Mouse (Mus musculus): Measurements from ENCODE around the gene Akt1.

The Akt1 gene

GRCm38 (mm10) chr12:112627097-112627881, 47.4 kb downstream of the Akt1 start:
- DNase-seq (ENCODE audit: low spot score), result peak; percentile 35

- no peak for DNase-seq (ENCODE audit: low spot score)
Observed at GRCm38 (mm10) chr12:112626455-112626854, 48.2 kb downstream of the Akt1 start.

GRCm38 (mm10) chr12:112625700-112626099, 49.0 kb downstream of the Akt1 start:
- no peak for DNase-seq (ENCODE audit: low spot score)

GRCm38 (mm10) chr12:112623742-112624141, 50.9 kb downstream of the Akt1 start:
- DNase-seq (ENCODE audit: low spot score), result peak; percentile 63

- DNase-seq (ENCODE audit: low spot score), result no peak
Observed at GRCm38 (mm10) chr12:112621900-112622299, 52.8 kb downstream of the Akt1 start.

GRCm38 (mm10) chr12:112620354-112621061, 54.2 kb downstream of the Akt1 start:
- peak; percentile 33 for DNase-seq (ENCODE audit: low spot score)

- DNase-seq (ENCODE audit: low spot score), result peak; percentile 73
Observed at GRCm38 (mm10) chr12:112619686-112620353, 54.9 kb downstream of the Akt1 start, which contains the start of gene Adssl1. Gene Adssl1 (plus strand): TSS chr12:112620045.

- DNase-seq (ENCODE audit: low spot score), result peak; percentile 35
Observed at GRCm38 (mm10) chr12:112618981-112619685, 55.6 kb downstream of the Akt1 start.

- DNase-seq (ENCODE audit: low spot score), result peak; percentile 92
Observed at GRCm38 (mm10) chr12:112617898-112618380, 56.7 kb downstream of the Akt1 start.

- DNase-seq (ENCODE audit: low spot score), result no peak
Observed at GRCm38 (mm10) chr12:112617184-112617583, 57.5 kb downstream of the Akt1 start.

GRCm38 (mm10) chr12:112616668-112617067, 58.0 kb downstream of the Akt1 start:
- DNase-seq (ENCODE audit: low spot score), result no peak

GRCm38 (mm10) chr12:112609031-112609430, 65.7 kb downstream of the Akt1 start:
- DNase-seq (ENCODE audit: low spot score), result no peak

- DNase-seq (ENCODE audit: low spot score), result no peak
Observed at GRCm38 (mm10) chr12:112606998-112607397, 67.7 kb downstream of the Akt1 start.

- peak; percentile 69 for DNase-seq (ENCODE audit: low spot score)
Observed at GRCm38 (mm10) chr12:112605766-112606165, 68.9 kb downstream of the Akt1 start.

GRCm38 (mm10) chr12:112604709-112605649, 69.7 kb downstream of the Akt1 start:
- peak; percentile 78 for DNase-seq (ENCODE audit: low spot score)

- no peak for DNase-seq (ENCODE audit: low spot score)
Observed at GRCm38 (mm10) chr12:112604022-112604421, 70.7 kb downstream of the Akt1 start.
